Mouse (Mus musculus): ENCODE data around the gene Scn3a.

- TF ChIP-seq CTCF (IDR thresholded peaks at IDR 0.05; ENCODE audit: low read depth): no peak
- TF ChIP-seq EP300 (optimal IDR thresholded peaks at IDR 0.05): no peak
These were observed 25.6 kb downstream of the Scn3a start for GRCm38 (mm10) chr2:65541781-65542180.
